Mouse (Mus musculus): ENCODE data around the gene 4632433K11Rik.

DNA sequence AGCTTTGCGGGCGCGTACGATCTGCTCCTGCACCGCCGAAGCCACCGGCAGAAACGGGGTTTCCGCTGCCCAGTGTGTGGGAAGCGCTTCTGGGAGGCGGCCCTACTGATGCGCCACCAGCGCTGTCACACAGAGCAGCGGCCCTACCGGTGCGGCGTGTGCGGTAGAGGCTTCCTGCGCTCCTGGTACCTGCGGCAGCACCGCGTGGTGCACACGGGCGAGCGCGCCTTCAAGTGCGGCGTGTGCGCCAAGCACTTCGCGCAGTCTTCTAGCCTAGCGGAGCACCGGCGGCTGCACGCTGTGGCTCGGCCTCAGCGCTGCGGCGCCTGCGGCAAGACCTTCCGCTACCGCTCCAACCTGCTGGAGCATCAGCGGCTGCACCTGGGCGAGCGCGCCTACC is 2.4 kb upstream of the 4632433K11Rik start:
- no peak for TF ChIP-seq GATA1 (IDR thresholded peaks at IDR 0.05; ENCODE audit: low read length)
- no peak for TF ChIP-seq TAL1 (IDR thresholded peaks at IDR 0.05; ENCODE audit: low read length)
